Mouse (Mus musculus): ENCODE results near the gene Prkn. TPM values are rescaled to one million over a fixed set of nuclear protein-coding genes. Genes with fewer than 3 reads are reported as not detected.
"Not testable (repeated sequence)": the region's sequence is repeated elsewhere in the genome, so short reads cannot be mapped to it uniquely, and the experiment has no call there.

The Prkn gene
- polyA plus RNA-seq, 1 experiment from 2014 or later, result 2.8 TPM

GRCm38 (mm10) chr17:11162770-11163169, 322.6 kb downstream of the Prkn start:
- H3K4me2 ChIP-seq (replicated peaks; ENCODE audit: low read depth, low read length), result no peak overlapping the region
- H3K36me3 ChIP-seq (ENCODE audit: insufficient read depth, low read length), result no peaks in the 10 kb centered on the region
- no peak overlapping the region for H3K9ac ChIP-seq (replicated peaks; ENCODE audit: low read length)
- no peak for ATAC-seq (ENCODE audit: low FRiP score, low TSS enrichment)
- 92% methylated on average over 3 of the region's 3 CpGs for WGBS
- H3K27me3 ChIP-seq (ENCODE audit: insufficient read depth, low read length), result no peaks in the 10 kb centered on the region
- no peaks in the 10 kb centered on the region for H3K9me3 ChIP-seq (ENCODE audit: low read length)
- H3K4me3 ChIP-seq (ENCODE audit: low read length), result no peak overlapping the region
- H3K27ac ChIP-seq (ENCODE audit: low read length), result no peak overlapping the region
- H3K4me1 ChIP-seq (ENCODE audit: insufficient read depth, low read length), result no peaks in the 10 kb centered on the region

GRCm38 (mm10) chr17:11187356-11187755, 347.2 kb downstream of the Prkn start:
- Histone ChIP-seq H3K9ac (replicated peaks; ENCODE audit: low read length) (no peak overlapping the region), H3K27me3 (ENCODE audit: insufficient read depth, low read length) (no peaks in the 10 kb centered on the region), H3K4me1 (ENCODE audit: insufficient read depth, low read length) (no peaks in the 10 kb centered on the region), H3K9me3 (ENCODE audit: low read length) (no peaks in the 10 kb centered on the region), H3K4me3 (ENCODE audit: low read length) (no peak overlapping the region), H3K27ac (ENCODE audit: low read length) (no peak overlapping the region), H3K36me3 (ENCODE audit: insufficient read depth, low read length) (no peaks in the 10 kb centered on the region), H3K4me2 (replicated peaks; ENCODE audit: low read depth, low read length) (no peak overlapping the region)
- ATAC-seq (ENCODE audit: low FRiP score, low TSS enrichment), result no peak

GRCm38 (mm10) chr17:11188494-11188893, 348.3 kb downstream of the Prkn start:
- Histone ChIP-seq H3K27ac (ENCODE audit: low read length) (no peak overlapping the region), H3K9ac (replicated peaks; ENCODE audit: low read length) (no peak overlapping the region), H3K4me1 (ENCODE audit: insufficient read depth, low read length) (no peaks in the 10 kb centered on the region), H3K36me3 (ENCODE audit: insufficient read depth, low read length) (no peaks in the 10 kb centered on the region), H3K27me3 (ENCODE audit: insufficient read depth, low read length) (no peaks in the 10 kb centered on the region), H3K4me2 (replicated peaks; ENCODE audit: low read depth, low read length) (no peak overlapping the region), H3K4me3 (ENCODE audit: low read length) (no peak overlapping the region), H3K9me3 (ENCODE audit: low read length) (no peaks in the 10 kb centered on the region)
- no peak for ATAC-seq (ENCODE audit: low FRiP score, low TSS enrichment)
- WGBS, result 38% methylated on average over 4 of the region's 4 CpGs

GRCm38 (mm10) chr17:11190306-11190705, 350.1 kb downstream of the Prkn start:
- H3K4me1 ChIP-seq (ENCODE audit: insufficient read depth, low read length), result no peaks in the 10 kb centered on the region
- no peaks in the 10 kb centered on the region for H3K9me3 ChIP-seq (ENCODE audit: low read length)
- H3K27me3 ChIP-seq (ENCODE audit: insufficient read depth, low read length), result no peaks in the 10 kb centered on the region
- H3K36me3 ChIP-seq (ENCODE audit: insufficient read depth, low read length), result no peaks in the 10 kb centered on the region
- WGBS, result 56% methylated on average over 2 of the region's 2 CpGs
- no peak overlapping the region for H3K9ac ChIP-seq (replicated peaks; ENCODE audit: low read length)
- ATAC-seq (ENCODE audit: low FRiP score, low TSS enrichment), result no peak
- no peak overlapping the region for H3K4me2 ChIP-seq (replicated peaks; ENCODE audit: low read depth, low read length)
- H3K27ac ChIP-seq (ENCODE audit: low read length), result no peak overlapping the region
- H3K4me3 ChIP-seq (ENCODE audit: low read length), result no peak overlapping the region

- Histone ChIP-seq H3K4me3 (ENCODE audit: low read length) (no peak overlapping the region), H3K27ac (ENCODE audit: low read length) (no peak overlapping the region), H3K36me3 (ENCODE audit: insufficient read depth, low read length) (no peaks in the 10 kb centered on the region), H3K27me3 (ENCODE audit: insufficient read depth, low read length) (no peaks in the 10 kb centered on the region), H3K4me2 (replicated peaks; ENCODE audit: low read depth, low read length) (no peak overlapping the region), H3K9ac (replicated peaks; ENCODE audit: low read length) (no peak overlapping the region), H3K9me3 (ENCODE audit: low read length) (no peaks in the 10 kb centered on the region), H3K4me1 (ENCODE audit: insufficient read depth, low read length) (0 out of 2 replicates have a peak, but pooled peaks cover 2% of the 10 kb centered on the region)
- peak; percentile 59; the same call in 1 of the 2 replicates for ATAC-seq (ENCODE audit: low FRiP score, low TSS enrichment)
- WGBS, result 24% methylated on average over 2 of the region's 2 CpGs
Measured at GRCm38 (mm10) chr17:11198134-11198533, 357.9 kb downstream of the Prkn start.

GRCm38 (mm10) chr17:11209063-11209462, 368.9 kb downstream of the Prkn start:
- H3K4me1 ChIP-seq (ENCODE audit: insufficient read depth, low read length); H3K9me3 ChIP-seq (ENCODE audit: low read length); H3K4me3 ChIP-seq (ENCODE audit: low read length); H3K27me3 ChIP-seq (ENCODE audit: insufficient read depth, low read length); H3K4me2 ChIP-seq (replicated peaks; ENCODE audit: low read depth, low read length); H3K27ac ChIP-seq (ENCODE audit: low read length); ATAC-seq (ENCODE audit: low FRiP score, low TSS enrichment); H3K36me3 ChIP-seq (ENCODE audit: insufficient read depth, low read length); H3K9ac ChIP-seq (replicated peaks; ENCODE audit: low read length): not testable (repeated sequence)
- 92% methylated on average over 4 of the region's 4 CpGs for WGBS

GRCm38 (mm10) chr17:11211006-11211405, 370.8 kb downstream of the Prkn start:
- H3K36me3 ChIP-seq (ENCODE audit: insufficient read depth, low read length), result no peaks in the 10 kb centered on the region
- H3K4me2 ChIP-seq (replicated peaks; ENCODE audit: low read depth, low read length), result no peak overlapping the region
- no peak overlapping the region for H3K27ac ChIP-seq (ENCODE audit: low read length)
- no peaks in the 10 kb centered on the region for H3K4me1 ChIP-seq (ENCODE audit: insufficient read depth, low read length)
- no peak overlapping the region for H3K9ac ChIP-seq (replicated peaks; ENCODE audit: low read length)
- H3K27me3 ChIP-seq (ENCODE audit: insufficient read depth, low read length), result no peaks in the 10 kb centered on the region
- ATAC-seq (ENCODE audit: low FRiP score, low TSS enrichment), result no peak
- 89% methylated on average over 11 of the region's 11 CpGs for WGBS
- no peaks in the 10 kb centered on the region for H3K9me3 ChIP-seq (ENCODE audit: low read length)
- no peak overlapping the region for H3K4me3 ChIP-seq (ENCODE audit: low read length)

GRCm38 (mm10) chr17:11211591-11211990, 371.4 kb downstream of the Prkn start:
- H3K4me2 ChIP-seq (replicated peaks; ENCODE audit: low read depth, low read length), result no peak overlapping the region
- no peaks in the 10 kb centered on the region for H3K36me3 ChIP-seq (ENCODE audit: insufficient read depth, low read length)
- ATAC-seq (ENCODE audit: low FRiP score, low TSS enrichment), result no peak
- no peaks in the 10 kb centered on the region for H3K4me1 ChIP-seq (ENCODE audit: insufficient read depth, low read length)
- no peak overlapping the region for H3K27ac ChIP-seq (ENCODE audit: low read length)
- no peak overlapping the region for H3K4me3 ChIP-seq (ENCODE audit: low read length)
- no peaks in the 10 kb centered on the region for H3K27me3 ChIP-seq (ENCODE audit: insufficient read depth, low read length)
- 58% methylated on average over 4 of the region's 4 CpGs for WGBS
- no peaks in the 10 kb centered on the region for H3K9me3 ChIP-seq (ENCODE audit: low read length)
- H3K9ac ChIP-seq (replicated peaks; ENCODE audit: low read length), result no peak overlapping the region

GRCm38 (mm10) chr17:11213689-11214088, 373.5 kb downstream of the Prkn start:
- H3K9ac ChIP-seq (replicated peaks; ENCODE audit: low read length), result no peak overlapping the region
- no peak overlapping the region for H3K4me3 ChIP-seq (ENCODE audit: low read length)
- no peaks in the 10 kb centered on the region for H3K4me1 ChIP-seq (ENCODE audit: insufficient read depth, low read length)
- H3K4me2 ChIP-seq (replicated peaks; ENCODE audit: low read depth, low read length), result no peak overlapping the region
- ATAC-seq (ENCODE audit: low FRiP score, low TSS enrichment), result no peak
- H3K36me3 ChIP-seq (ENCODE audit: insufficient read depth, low read length), result no peaks in the 10 kb centered on the region
- no peak overlapping the region for H3K27ac ChIP-seq (ENCODE audit: low read length)
- no peaks in the 10 kb centered on the region for H3K27me3 ChIP-seq (ENCODE audit: insufficient read depth, low read length)
- 95% methylated on average over 3 of the region's 3 CpGs for WGBS
- H3K9me3 ChIP-seq (ENCODE audit: low read length), result no peaks in the 10 kb centered on the region

GRCm38 (mm10) chr17:11229011-11229410, 388.8 kb downstream of the Prkn start:
- Histone ChIP-seq H3K4me1 (ENCODE audit: insufficient read depth, low read length) (0 out of 2 replicates have a peak, but pooled peaks cover 5% of the 10 kb centered on the region), H3K4me2 (replicated peaks; ENCODE audit: low read depth, low read length) (no peak overlapping the region), H3K27ac (ENCODE audit: low read length) (no peak overlapping the region), H3K9ac (replicated peaks; ENCODE audit: low read length) (no peak overlapping the region), H3K27me3 (ENCODE audit: insufficient read depth, low read length) (no peaks in the 10 kb centered on the region), H3K4me3 (ENCODE audit: low read length) (no peak overlapping the region), H3K36me3 (ENCODE audit: insufficient read depth, low read length) (no peaks in the 10 kb centered on the region), H3K9me3 (ENCODE audit: low read length) (no peaks in the 10 kb centered on the region)
- 67% methylated on average over 4 of the region's 4 CpGs for WGBS
- no peak for ATAC-seq (ENCODE audit: low FRiP score, low TSS enrichment)

All from kidney, embryonic 16.5 days (tissue).